Mouse (Mus musculus): ENCODE data around the gene Dync1li2. TPM values are rescaled to one million over a fixed set of nuclear protein-coding genes. Genes with fewer than 3 reads are reported as not detected.
A peak's percentile ranks its signal among the peaks of the same experiment; 100 is the strongest.

Gene Dync1li2
- 25.5 and 35.1 TPM in 2 replicates for total RNA-seq (2014; fragmentation: Nextera tagmentation)
- total RNA-seq (2017), result 53.1 and 61.4 TPM in 2 replicates

GRCm38 (mm10) chr8:104442299-104443124, at the start of gene Dync1li2:
Dync1li2 (minus strand) TSS chr8:104443047.
- peak; percentile 84 for ATAC-seq (replicated peaks; ENCODE audit: low FRiP score, low TSS enrichment, poor library complexity, severe bottlenecking)

GRCm38 (mm10) chr8:104479091-104479490, 36.2 kb upstream of the Dync1li2 start:
- no peak for ATAC-seq (replicated peaks; ENCODE audit: low FRiP score, low TSS enrichment, poor library complexity, severe bottlenecking)

DNA sequence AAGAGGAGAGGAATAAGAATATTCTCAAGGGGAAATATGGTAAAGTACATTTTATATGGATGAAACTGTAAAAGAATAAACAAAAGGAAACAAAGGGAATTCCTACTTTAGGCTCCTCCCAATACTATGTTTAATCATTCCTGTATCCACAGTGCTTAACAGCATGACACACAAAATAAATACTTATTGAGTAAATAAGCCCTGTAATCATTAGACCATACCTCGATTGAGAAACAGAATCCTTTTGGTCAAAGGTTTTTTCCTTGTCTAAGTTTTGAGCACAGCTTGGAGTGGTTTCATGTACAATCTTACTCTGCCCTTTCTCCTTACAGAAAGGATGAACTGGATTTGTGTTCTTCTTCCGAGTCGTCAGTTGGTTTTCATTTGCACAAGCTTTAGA, 29.6 kb upstream of the Dync1li2 start:
- ATAC-seq (replicated peaks; ENCODE audit: low FRiP score, low TSS enrichment, poor library complexity, severe bottlenecking), result no peak

GRCm38 (mm10) chr8:104467463-104467862, 24.6 kb upstream of the Dync1li2 start:
- no peak for ATAC-seq (replicated peaks; ENCODE audit: low FRiP score, low TSS enrichment, poor library complexity, severe bottlenecking)

DNA sequence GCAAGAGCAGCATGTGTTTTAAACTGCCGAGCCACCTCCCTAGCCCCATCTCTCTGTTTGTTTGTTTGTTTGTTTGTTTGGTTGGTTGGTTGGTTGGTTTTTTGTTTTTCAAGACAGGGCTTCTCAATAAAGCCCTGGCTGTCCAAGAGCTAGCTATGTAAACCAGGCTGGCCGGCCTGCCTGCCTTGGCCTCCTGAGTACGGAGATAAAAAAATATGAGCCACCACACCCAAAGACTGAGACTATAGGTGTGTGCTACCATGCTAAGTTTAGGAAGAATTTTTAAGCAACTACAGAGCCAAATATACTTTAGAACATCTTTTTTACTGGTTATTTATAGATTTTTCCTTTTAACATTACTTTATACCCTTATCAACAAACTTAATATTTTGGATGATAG, 9.3 kb upstream of the Dync1li2 start:
- ATAC-seq (replicated peaks; ENCODE audit: low FRiP score, low TSS enrichment, poor library complexity, severe bottlenecking), result no peak

DNA sequence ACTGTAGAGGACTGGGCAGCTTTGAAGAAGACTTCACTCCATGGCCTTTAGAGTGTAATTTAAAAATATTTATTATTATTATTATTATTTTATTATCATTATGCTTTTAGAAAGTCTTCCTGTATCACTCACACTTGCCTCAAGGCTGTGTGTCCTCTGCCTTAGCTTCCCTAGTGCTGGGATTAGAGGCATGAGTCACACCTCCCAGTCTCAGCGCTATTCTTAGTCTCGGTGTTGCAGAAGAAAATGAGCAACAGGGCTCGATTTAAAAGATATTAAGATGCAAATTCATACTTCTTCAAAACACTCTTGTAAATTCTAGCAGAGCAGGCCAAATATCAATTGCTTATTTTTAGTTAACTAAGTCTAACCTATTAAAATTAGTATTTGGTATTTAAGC, 5.9 kb upstream of the Dync1li2 start:
- no peak for ATAC-seq (replicated peaks; ENCODE audit: low FRiP score, low TSS enrichment, poor library complexity, severe bottlenecking)

- no peak for ATAC-seq (replicated peaks; ENCODE audit: low FRiP score, low TSS enrichment, poor library complexity, severe bottlenecking)
Measured at GRCm38 (mm10) chr8:104446016-104446415, 3.2 kb upstream of the Dync1li2 start.

- ATAC-seq (replicated peaks; ENCODE audit: low FRiP score, low TSS enrichment, poor library complexity, severe bottlenecking), result no peak
Measured at GRCm38 (mm10) chr8:104445248-104445647, 2.4 kb upstream of the Dync1li2 start.

- ATAC-seq (replicated peaks; ENCODE audit: low FRiP score, low TSS enrichment, poor library complexity, severe bottlenecking), result no peak
Measured at GRCm38 (mm10) chr8:104443125-104443679, 355 bp upstream of the Dync1li2 start.

DNA sequence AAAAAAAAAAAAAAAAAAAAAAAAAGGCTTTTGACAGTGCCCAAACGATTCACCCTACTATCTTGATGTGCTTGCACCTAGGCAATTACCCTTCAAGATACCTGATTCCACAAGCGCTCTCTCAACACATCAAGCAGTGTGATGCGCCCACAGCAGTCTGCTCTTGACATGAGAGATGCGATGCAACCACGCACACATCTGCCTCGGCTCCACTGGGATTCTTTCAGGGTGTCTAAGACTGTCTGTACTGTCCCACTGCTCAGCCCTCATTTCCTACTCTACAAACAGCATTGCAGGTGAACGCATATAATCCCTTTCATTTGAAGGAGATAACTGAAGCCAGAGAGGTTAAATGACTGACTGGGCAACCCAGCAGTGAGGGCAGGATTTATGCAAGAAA, 1.2 kb downstream of the Dync1li2 start:
- ATAC-seq (replicated peaks; ENCODE audit: low FRiP score, low TSS enrichment, poor library complexity, severe bottlenecking), result peak; percentile 17; the same call in 1 of the 2 replicates

DNA sequence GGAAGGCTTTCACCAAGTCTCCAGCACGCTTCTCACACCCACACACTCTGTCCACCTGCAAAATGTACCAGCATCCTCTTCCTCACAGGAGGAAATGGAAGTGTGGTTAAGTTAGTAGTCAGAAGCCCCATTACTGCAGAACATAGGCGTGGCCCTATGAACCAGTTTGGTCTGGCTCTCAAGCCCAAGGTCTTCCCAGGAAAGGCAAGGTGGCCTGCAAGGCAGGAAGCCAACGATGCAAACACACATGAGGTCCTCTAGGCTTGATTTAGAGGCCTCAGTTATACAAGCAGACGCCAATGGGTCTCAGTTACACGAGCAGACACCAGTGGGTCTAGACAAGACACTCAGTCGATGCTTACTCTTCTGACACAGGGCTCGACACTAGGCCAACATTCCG, 3.4 kb downstream of the Dync1li2 start:
- no peak for ATAC-seq (replicated peaks; ENCODE audit: low FRiP score, low TSS enrichment, poor library complexity, severe bottlenecking)

- no peak for ATAC-seq (replicated peaks; ENCODE audit: low FRiP score, low TSS enrichment, poor library complexity, severe bottlenecking)
Measured at GRCm38 (mm10) chr8:104437494-104438135, 5.2 kb downstream of the Dync1li2 start.

DNA sequence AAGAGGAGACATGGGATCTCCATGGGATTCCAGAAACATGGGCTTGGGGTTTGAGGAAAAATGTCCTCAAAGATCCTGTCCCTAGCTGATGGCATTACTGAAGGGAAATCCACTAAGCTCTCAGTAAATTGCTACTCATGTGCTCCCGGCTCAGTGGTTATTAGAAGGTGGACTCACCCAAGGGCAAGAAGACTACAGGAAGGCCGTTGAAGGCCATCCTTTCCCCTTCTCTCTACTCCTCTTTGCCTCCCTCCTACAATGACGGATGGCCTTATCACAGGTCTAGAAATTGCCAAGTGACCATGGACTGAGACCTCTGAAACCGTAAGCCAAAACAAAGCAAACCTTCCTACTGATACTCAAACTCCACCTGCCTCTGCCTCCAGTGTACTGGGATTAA, 6.3 kb downstream of the Dync1li2 start:
- ATAC-seq (replicated peaks; ENCODE audit: low FRiP score, low TSS enrichment, poor library complexity, severe bottlenecking), result no peak

DNA sequence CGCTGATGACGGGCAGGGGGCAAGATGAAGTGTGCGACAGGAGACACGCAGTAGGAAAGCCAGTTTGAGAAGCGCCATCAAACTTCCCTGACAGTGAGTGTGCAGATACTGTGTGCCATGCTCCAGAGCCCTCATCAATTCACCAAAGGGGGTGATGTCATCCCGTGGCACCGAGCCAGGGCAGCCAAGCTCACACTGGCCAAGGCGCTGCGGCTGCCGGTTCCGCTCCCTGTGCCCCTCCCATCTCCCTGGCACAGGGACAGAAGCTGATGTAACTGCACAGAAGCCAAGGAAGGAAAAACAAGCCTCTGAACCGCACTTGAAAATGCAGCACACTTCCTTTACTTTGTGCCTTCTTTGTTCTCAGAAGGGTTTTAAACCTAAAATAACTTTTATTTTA, 6.8 kb downstream of the Dync1li2 start:
- ATAC-seq (replicated peaks; ENCODE audit: low FRiP score, low TSS enrichment, poor library complexity, severe bottlenecking), result peak; percentile 96

DNA sequence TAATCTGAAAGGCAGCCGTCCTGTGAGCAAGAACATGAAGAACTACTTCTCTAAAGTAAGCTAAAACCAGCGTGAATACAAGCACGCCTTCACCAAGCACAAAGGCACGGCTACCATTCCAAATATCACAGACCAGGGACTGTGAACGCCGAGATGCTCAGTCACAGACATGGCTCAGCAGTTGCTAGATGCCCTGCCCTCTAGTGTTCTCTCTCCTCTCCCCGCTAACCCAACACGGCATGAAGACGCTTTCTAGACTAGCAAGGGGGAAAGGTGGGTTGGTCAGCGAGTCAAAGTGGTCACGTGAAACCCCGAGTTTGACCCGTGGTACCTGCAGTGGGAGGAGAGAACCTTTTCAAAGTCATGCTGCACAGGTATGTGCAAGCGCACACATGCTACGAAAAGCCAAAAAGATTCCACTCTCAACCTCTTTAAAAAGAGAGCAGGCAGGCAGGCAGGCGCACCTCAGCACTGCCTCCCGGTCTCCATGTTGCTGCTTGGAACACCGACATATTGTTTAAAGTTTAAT, 8.0 kb downstream of the Dync1li2 start:
- no peak for ATAC-seq (replicated peaks; ENCODE audit: low FRiP score, low TSS enrichment, poor library complexity, severe bottlenecking)

DNA sequence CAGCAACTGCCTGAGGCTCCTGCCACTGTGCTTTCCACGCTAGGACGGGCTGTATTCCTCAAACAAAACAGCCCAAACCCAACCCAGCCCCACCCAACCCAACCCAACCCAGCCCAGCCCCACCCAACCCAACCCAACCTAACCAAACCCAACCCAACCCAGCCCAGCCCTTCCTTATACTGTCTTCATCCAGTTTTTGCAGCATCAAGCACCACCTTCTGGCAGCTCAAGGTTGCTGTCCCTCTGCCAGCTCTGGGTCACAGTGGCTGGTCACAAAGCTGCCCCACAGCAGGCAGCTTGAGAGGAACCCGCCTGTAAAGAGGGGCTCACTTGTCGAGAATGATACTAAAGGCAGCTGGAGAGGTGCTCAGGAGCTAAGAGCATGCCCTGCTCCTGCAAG, 8.6 kb downstream of the Dync1li2 start:
- peak; percentile 52 for ATAC-seq (replicated peaks; ENCODE audit: low FRiP score, low TSS enrichment, poor library complexity, severe bottlenecking)

DNA sequence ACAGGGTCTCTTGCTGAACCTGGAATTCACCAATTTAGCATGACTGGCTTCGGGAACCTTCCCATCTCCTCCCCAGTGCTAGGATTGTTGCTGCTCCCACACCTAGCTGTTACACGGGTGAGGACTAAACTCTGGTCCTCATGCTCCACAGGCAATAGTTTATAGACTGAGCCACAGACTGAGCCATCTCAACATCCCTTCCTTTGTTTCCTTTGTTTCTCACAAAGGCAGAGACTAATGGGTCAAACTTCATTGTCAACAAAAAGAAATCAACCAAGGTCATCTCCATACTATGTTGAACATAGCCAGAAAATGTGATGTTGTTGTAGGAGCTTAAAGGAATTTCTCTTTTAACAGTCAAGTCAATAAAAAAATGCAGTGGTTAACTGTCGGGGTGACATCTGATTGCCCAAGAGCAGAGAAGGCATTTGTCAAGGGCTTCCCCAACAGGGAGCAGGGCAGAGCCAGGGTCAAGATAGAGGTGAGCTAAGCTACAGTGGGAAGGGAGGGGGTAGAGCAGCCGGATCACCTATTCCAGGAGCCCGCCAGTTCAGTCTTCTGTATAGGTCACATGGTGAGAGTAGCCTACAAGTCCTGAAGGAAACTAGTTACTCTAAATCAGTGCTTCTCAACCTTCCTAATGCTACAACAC, 9.5 kb downstream of the Dync1li2 start:
- ATAC-seq (replicated peaks; ENCODE audit: low FRiP score, low TSS enrichment, poor library complexity, severe bottlenecking), result no peak

DNA sequence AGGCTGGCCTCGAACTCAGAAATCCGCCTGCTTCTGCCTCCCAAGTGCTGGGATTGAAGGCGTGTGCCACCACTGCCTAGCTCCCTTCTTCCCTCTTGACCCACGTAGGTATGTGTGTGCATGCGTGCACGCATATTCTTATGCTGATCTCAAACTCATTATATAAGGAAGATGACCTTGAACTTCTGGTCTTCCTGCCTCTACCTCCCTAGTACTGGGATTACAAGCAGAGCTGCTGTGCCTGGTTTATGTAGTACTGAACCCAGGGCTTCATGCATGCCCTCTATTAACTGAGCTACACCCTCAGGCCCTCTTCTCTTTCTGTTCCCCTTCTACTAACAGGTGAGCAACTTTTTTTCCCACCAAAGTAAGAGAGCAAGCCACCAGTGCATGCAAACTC, 10.2 kb downstream of the Dync1li2 start:
- no peak for ATAC-seq (replicated peaks; ENCODE audit: low FRiP score, low TSS enrichment, poor library complexity, severe bottlenecking)

- ATAC-seq (replicated peaks; ENCODE audit: low FRiP score, low TSS enrichment, poor library complexity, severe bottlenecking), result no peak
Measured at GRCm38 (mm10) chr8:104430230-104430629, 12.6 kb downstream of the Dync1li2 start.

DNA sequence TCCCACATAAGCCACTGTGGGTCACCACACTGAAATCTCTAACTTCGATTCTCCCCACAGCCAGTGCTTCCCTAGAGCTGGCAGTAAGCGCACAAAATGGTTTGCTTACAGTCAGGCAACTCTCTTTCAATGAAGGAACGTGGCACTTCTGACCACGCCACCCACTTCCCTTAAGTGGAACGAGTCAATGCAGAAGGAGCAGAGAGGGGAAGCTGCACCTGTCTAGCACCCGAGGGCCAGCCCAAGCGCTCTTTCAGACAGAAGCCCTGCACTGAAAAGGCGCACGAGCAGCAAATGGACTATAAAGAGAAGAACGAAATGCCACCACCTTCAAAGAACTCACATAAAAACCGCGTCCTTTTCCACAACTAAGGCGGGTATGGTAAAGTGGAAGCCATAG, 15.1 kb downstream of the Dync1li2 start:
- ATAC-seq (replicated peaks; ENCODE audit: low FRiP score, low TSS enrichment, poor library complexity, severe bottlenecking), result no peak

All from megakaryocyte-erythroid progenitor cell, adult 5-6 weeks (primary cell).